Mouse (Mus musculus) right cerebral cortex, adult 18-20 months (tissue): ENCODE measurements at regions not wholly inside any gene's neighbourhood (a gene's known extent, or its start where the extent isn't known, plus 50 kb on each side); places are given as distances from the start of the nearest gene placed in this dataset.
"Not testable (repeated sequence)": the region's sequence is repeated elsewhere in the genome, so short reads cannot be mapped to it uniquely, and the experiment has no call there.

Source experiments
- DNase-seq: peaks from one replicate; pipeline ENCODE4 v3.0.0; 2022; ENCODE audit warnings: mixed read lengths

- DNase-seq: peak; percentile 87
These were observed 74.1 kb upstream of the Diaph3 start for GRCm38 (mm10) chr14:87215099-87215498.

GRCm38 (mm10) chr14:87217042-87217441 lies 76.0 kb upstream of the Diaph3 start:
- DNase-seq: peak; percentile 11

GRCm38 (mm10) chr14:87219975-87220374 lies 78.9 kb upstream of the Diaph3 start:
- DNase-seq: no peak

GRCm38 (mm10) chr14:87224870-87225269 lies 83.8 kb upstream of the Diaph3 start:
- no peak for DNase-seq

DNA sequence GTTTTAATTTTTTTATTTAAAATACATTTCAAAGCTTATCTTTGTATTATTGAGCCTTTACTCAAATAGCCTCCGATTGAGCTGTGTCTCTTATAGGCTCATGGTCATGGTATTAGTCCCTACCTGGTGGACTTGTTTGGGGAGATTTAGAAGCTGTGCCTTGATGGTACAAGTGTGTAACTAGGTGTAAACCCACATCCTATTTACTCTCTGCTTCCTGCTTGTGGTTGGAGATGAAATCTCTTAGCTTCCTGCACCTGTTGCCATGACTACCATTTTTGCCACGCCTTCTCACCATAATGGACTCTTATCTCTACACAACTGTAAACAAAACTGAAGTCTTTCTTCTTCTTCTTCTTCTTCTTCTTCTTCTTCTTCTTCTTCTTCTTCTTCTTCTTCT lies 108.2 kb upstream of the Diaph3 start:
- no peak for DNase-seq

GRCm38 (mm10) chr14:87255484-87256208 lies 114.6 kb upstream of the Diaph3 start:
- DNase-seq: no peak

GRCm38 (mm10) chr14:87261726-87262125 lies 120.7 kb upstream of the Diaph3 start:
- no peak for DNase-seq

DNA sequence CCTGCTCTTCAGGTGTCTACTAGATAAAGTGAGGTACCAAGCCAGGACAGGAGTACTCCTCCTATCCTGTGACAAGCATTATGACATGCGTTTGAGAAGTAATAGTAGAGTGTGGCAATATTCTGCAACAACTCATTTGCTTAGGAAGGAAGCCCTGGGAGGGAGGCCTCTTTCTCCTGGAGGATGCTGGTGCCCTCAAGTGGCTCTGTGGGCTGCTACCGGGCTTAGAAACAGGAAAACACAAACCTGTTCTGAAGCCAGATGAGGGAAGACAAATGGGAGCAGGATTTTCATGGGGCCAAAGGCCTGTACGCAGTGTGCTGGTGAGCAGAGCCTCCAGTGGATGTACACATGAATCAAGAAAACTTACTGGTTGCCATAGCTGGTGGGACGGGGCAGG lies 123.8 kb upstream of the Diaph3 start:
- no peak for DNase-seq

GRCm38 (mm10) chr14:87266309-87266708 lies 125.3 kb upstream of the Diaph3 start:
- no peak for DNase-seq

- DNase-seq: not testable (repeated sequence)
These were observed 127.2 kb upstream of the Tdrd3 start for GRCm38 (mm10) chr14:87289266-87289665.

GRCm38 (mm10) chr14:87289708-87290243 lies 126.7 kb upstream of the Tdrd3 start:
- DNase-seq: no peak

DNA sequence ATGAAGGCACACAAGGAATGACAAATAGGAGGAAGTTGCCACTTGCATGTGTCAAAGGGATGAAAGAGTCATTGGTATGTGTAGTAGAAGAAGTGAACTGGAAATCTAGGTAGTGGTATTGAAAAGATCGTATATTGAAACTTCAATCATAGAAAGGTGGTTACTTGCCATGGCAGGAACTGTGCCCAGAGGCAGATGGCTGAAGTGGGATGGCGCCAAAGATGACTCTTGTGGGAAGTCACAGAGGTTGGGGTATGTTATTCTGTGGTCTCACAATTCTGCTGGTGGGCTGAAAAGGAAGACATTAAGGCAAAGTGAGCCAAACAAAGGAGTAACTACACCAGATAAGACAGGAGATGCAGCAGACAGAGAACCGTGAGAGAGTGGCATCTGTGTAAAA lies 121.2 kb upstream of the Tdrd3 start:
- no peak for DNase-seq

- no peak for DNase-seq
These were observed 119.3 kb upstream of the Tdrd3 start for GRCm38 (mm10) chr14:87297160-87297559.

DNA sequence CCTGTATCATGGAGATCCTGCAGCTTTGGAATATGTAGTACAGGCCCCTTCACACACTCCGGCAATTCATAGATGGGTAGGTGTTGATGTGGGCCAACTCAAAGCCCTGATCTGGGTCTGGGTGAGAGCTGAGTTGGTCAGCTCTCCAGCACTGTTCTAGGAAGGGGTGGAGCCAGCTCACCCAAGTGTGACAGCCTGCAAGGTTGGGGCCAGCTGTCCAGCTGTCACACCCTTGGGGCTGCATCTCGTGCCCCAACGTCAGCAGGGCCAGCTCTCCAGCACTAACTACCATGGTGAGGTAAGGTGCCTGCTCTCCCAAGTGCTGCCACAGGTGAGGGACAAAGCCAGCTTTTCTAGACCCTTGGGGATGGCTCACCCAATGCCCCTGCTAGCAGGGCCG lies 115.6 kb upstream of the Tdrd3 start:
- DNase-seq: no peak

DNA sequence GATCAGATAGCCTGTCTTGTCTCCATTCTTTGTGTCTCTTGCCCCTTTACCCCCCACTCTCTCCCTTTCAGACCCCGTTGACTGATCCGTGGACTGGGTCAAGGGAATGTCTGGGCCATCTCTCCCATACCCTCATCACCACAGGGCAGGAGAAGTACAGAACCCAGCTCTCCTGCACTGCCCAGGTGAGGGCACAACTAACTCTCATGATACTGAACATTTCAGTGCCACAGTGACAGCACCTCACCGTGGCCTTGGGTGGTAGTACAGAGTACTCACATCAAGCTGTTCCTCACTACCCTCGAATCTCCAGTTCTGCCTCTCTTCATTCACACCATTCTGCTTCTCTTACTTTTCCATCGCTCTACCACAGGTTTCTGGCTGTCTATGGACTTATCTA lies 114.9 kb upstream of the Tdrd3 start:
- no peak for DNase-seq

GRCm38 (mm10) chr14:87305481-87305880 lies 111.0 kb upstream of the Tdrd3 start:
- DNase-seq: no peak

- DNase-seq: no peak
These were observed 110.4 kb upstream of the Tdrd3 start for GRCm38 (mm10) chr14:87306011-87306410.

DNA sequence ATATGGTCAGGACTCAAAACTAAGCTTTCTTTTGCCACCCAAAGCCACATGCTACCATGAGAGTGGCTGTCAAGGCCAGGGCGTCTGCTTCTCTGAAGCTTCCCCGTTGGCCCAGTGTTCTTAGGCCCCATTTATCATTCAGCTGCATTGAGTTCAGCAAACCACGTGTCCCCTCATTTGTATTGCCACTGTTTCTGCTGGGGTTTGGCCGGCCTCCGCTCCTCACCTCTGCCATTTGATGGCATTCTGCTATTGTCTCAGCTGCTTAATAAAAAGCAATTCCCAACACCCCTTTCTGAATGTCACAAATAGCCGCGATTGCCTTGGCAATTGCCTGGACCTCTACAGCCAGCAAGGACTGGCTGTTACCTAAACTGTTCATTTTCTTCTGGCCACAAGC lies 108.4 kb upstream of the Tdrd3 start:
- no peak for DNase-seq

GRCm38 (mm10) chr14:87312318-87312717 lies 104.1 kb upstream of the Tdrd3 start:
- peak; percentile 49 for DNase-seq

DNA sequence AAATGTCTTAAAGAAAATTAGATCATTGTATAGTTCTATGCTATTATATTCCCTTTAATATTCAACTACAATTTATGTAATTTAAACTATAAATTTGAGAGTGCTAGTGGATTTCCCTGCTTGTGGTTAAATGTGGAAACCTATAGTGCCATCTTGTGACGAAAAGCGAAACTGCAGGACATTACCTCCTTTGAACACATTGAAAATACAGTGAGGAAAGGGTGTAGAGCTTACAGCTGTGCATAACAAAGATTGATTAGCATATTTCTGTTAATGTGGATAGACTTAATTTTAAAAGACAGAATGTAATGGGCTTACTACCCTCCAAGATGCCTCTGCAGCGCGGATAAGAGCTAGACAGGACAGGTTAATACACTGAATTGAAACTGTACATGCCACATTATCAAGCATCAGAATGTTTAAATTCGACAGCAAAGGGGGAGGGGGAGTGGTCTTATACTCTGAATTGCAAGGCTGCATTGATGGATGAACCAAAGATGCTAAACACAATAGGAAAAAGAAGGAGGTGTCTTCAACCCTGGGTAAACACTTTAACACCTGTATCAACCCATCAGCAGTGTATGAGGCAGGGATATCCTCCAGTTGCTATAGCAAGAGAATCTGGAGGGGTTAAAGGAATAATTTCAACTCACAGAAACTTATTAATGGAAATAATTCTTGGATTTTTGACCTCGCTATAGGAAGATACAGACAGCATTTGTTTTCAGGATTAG lies 101.3 kb upstream of the Tdrd3 start:
- DNase-seq: peak; percentile 69

GRCm38 (mm10) chr14:87327841-87328240 lies 88.6 kb upstream of the Tdrd3 start:
- no peak for DNase-seq

GRCm38 (mm10) chr14:87337950-87338526 lies 78.4 kb upstream of the Tdrd3 start:
- DNase-seq: no peak

GRCm38 (mm10) chr14:87344540-87344939 lies 71.9 kb upstream of the Tdrd3 start:
- no peak for DNase-seq

DNA sequence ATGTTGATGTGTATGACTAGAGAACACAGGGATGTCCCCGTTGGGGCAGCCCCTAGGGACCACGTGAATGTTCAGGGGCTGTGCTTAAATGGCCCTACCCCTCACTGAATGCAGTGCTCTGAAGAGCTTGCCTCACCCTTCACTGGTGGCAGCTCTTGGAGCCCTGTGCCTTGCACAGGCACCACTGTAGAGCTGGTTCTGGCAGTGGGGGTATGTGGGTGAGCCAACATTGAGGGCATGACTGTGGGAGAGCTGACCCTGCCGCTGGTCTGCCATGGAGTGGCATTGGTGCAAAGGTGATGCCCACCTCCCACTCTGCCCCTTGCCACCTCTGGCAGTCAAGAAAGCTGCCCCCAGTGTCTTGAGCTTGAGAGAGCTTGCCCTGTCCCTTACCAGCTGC lies 69.6 kb upstream of the Tdrd3 start:
- DNase-seq: no peak
